Mouse (Mus musculus) heart, adult 18-20 months (tissue): ENCODE data around the gene Papss1. TPM values are rescaled to one million over a fixed set of nuclear protein-coding genes. Genes with fewer than 3 reads are reported as not detected.
"Not testable (repeated sequence)": the region's sequence is repeated elsewhere in the genome, so short reads cannot be mapped to it uniquely, and the experiment has no call there.

Experiments used
- DNase-seq, 2 experiments: peaks; one replicate each; pipeline ENCODE4 v3.0.0; 2021 to 2022; ENCODE audit warnings: mixed read lengths in 1 of 2
- long read RNA-seq, 2 experiments: library from polyadenylated mRNA; stranded (forward); transcript quantifications; one replicate each; pipeline ENCODE4 v2.0.0; 2021
- total RNA-seq, 2 experiments: library from RNA; stranded (reverse); gene quantifications; 2 replicates each; pipeline ENCODE4 v1.2.3; 2021

Gene Papss1
- total RNA-seq = 10 to 100 TPM; 10.5 TPM
- long read RNA-seq, experiment 1, transcript Papss1-201 (12 exons, 2,600 nt) = major isoform, 7 of 8 reads
- long read RNA-seq, experiment 1, partial matches to known transcripts = 1 of 8 reads
- long read RNA-seq, experiment 1, other reads (novel, unspliced or antisense) = 0 of 8 reads
- long read RNA-seq, experiment 2, transcript Papss1-201 (12 exons, 2,600 nt) = major isoform, 5 of 5 reads
- long read RNA-seq, experiment 2, partial matches to known transcripts = 0 of 5 reads
- long read RNA-seq, experiment 2, other reads (novel, unspliced or antisense) = 0 of 5 reads

DNA sequence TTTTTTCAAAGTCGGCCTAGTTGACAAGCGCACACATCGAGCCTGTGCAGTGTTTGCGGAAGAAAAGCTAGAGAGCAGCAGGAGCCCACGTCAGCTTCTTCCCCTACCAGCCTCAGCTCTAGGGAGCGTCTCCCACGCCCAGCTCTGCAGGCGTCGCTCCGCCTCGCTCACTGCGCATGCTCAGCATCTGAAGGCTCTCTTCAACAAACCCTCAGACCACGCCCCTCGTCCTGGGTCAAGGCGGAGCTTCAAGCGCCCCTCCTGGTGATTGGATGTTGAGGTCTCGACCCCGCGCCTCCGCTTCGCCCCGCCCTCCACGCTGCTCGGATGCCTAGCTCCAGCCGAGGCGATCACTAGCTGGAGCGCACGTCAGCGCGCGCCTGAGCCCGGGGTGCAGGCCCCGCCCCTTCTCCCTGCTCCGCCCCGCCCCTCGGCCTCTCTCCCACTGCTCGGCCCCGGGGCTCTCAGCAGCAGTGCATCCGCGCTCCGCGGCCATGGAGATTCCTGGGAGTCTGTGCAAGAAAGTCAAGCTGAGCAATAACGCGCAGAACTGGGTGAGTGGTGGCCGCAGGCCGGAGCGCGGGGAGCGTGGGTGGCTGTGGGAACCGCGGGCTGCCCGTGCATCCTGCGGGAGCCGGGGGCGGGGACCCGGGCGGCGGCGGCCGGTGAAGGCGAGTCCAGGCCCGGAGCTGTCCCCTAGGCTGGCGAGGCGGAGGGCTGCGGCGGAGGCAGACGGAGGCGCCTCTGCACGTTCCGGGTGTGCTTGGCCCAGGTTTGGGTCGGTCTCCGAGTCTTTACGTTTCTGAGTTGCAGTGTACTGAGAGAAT lies at the start of gene Papss1:
Papss1 (plus strand) TSS at position 339 of the 827 bp plus-strand sequence.
- DNase-seq = peak; percentile 100

GRCm38 (mm10) chr3:131516332-131516999 lies 48.1 kb upstream of the Papss1 start:
- DNase-seq = no peak

- DNase-seq = no peak
Observed at GRCm38 (mm10) chr3:131517756-131518155, 46.8 kb upstream of the Papss1 start.

DNA sequence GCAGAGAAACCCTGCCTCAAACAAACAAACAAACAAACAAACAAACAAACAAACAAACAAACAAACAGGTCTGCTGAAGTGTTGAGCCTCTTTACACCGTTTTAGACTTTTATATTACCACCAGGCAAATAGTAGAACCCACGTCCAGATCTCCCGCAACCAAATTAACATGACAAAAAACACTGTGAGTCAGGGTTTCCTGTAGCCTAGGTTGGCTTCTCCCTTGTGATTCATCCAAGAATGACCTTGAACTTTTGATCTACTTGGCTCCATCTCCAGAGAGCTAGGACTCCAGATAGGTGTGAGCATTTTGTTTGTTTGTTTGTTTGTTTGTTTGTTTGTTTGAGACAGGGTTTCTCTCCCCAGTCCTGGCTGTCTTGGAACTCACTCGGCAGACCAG lies 43.4 kb upstream of the Papss1 start:
- no peak for DNase-seq

DNA sequence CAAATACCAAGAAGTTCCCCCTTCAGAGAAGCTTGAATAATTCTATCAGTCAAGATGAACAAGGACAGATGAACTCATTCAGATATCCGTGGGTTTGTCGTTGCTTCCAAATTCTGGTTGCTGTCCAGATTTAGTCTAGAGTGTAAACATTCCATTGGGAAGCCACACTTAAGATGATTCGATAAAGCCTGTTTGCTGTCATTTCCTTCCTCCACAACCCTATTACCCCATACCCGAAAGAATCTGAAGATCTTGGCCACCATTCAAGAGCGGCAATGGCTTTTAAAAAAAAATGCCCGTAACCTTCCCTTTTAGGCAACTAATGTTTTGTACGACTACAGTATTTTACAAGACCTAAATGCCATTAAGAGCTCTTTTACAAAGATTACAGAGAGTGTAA lies 42.3 kb upstream of the Papss1 start:
- peak in 1 of 2 experiments; percentile 12 for DNase-seq

DNA sequence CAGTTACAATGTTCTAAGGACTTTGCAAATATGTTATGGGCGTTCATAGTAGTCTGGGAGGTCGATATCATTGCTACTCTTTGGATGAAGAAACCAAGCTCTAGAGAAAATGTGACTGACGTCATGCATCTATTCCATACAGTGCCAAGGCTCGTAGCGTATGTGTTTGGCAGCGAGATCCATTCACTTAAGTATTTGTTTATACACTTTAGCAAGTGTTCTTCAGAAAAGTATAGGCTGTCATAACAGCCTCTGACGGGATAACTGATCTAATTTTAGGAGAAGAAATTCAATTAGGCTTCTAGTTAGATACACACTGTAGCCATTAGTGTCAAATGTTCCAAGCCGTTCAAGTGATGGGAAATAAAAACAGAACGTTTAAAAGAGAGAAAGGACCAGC lies 40.8 kb upstream of the Papss1 start:
- DNase-seq = no peak

- DNase-seq = no peak
Observed at GRCm38 (mm10) chr3:131524210-131524609, 40.4 kb upstream of the Papss1 start.

DNA sequence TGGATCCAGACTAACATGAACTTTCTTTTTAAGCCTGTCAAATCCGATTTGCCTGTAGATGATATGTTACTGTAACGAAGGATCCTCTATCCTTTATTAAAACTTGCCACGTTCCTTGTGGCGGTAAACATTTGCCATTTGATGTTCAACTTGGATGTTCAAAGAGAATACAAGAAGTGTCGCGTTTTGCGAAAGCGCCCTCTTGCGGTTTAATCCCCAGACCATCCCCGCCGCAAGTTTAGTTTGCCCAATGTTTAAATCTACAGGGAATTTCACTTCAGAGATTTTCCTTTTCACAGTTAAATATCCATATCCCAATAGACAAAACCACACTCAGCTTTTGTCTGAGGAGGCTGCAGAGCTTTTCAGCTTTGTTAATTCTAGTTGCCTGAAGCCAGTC lies 39.8 kb upstream of the Papss1 start:
- peak; percentile 30 to 72 for DNase-seq

DNA sequence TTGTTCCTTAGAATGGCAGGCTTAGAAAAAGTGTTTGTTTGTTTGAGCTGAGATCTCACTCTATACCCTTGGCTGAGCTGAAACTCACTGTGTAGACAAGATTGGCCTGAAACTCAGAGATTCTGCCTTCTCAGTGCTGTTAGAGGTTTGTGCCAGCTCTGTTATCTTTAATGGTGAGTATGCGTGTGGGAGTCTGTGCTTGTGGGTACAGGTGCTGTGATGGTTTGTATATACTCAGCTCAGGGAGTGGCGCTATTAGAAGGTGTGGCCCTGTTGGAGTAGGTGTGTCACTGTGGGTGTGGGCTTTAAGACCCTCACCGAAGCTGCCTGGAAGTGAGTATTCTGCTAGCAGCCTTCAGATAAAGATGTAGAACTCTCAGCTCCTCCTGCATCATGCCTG lies 39.3 kb upstream of the Papss1 start:
- no peak for DNase-seq

DNA sequence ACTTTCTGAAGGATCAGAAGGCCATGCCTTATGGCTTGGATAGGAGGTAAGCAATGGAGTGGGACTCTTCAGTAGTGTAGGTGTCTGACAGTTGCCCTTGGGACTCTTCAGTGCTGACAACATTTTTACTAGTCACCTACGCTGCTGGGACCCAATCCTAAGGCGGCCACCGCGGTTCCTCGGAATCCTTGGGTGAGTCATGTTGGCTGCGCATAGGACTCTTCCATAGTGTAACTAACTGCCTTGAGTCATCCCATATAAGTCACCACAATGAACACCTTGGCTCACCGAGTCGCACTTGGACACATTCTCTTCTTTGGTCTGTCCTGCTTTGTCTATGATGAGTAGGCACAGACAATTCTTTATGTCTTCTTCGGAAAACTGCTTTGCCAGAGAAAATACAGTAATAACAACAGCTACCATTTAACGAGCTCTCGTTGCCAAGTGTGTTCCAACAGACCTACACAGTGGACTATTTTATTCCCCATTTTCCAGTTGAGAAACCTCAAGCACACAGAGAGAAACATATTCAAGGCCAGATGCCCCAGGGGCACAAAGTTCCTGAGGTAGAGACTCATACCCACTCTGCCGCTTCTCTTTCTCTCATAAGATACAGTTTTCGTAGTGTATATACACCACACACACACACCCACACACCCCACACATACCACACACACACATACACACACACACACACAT lies 23.2 kb upstream of the Papss1 start:
- DNase-seq = no peak

DNA sequence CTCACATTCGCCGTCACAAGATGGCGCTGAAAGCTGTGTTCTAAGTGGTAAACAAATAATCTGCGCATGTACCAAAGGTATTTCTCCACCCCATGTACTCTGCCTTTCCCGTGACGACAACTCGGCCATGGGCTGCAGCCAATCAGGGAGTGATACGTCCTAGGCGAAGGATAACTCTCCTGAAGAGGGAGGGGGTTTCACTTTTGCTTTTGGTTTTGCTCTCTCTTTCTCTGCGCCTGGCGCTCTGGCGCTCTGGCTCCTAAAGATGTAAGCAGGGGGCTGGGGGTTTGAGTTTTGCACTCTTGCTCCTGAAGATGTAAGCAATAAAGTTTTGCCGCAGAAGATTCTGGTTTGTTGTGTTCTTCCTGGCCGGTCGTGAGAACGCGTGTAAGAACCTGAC lies 17.0 kb upstream of the Papss1 start:
- not testable (repeated sequence) for DNase-seq

- no peak for DNase-seq
Observed at GRCm38 (mm10) chr3:131550046-131550445, 14.5 kb upstream of the Papss1 start.

GRCm38 (mm10) chr3:131552349-131553254 lies 12.0 kb upstream of the Papss1 start:
- peak; percentile 38 to 75 for DNase-seq

- no peak for DNase-seq
Observed at GRCm38 (mm10) chr3:131555771-131556170, 8.8 kb upstream of the Papss1 start.

DNA sequence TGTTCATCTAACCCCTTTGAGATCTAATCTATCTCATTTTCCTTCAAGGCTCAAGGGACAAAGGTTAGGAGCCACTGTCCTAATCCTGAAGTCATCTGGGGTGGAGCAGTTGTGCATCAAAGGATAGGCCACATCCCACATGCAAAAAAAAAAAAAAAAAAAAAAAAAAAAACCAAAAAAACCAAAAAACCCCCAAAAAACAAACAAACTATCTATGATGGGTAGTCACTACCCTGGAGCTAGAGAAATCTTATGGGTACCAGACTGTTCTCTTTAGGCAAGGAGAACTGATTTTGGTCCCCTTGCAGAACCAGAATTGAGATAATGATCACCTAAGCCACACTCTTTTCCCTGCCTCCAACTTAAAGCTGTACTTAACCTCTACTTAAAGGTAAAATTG lies 3.0 kb upstream of the Papss1 start:
- DNase-seq = no peak

DNA sequence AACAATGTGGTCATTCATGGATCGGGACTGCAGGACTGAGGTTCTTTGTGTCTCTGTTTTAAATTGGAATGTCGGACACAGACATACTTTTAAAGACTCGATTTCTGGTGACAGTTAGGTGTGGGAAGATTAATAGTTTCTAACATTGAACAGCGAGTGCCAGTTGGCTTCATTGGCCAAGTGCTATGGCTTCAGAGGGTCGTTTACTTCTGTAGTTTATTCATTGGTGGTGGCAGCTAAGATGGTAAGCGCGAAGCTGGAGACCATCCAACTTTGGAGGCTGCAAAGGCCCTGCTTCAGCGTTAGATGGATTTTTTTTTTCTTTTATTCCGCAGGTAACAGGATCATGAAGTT lies 666 bp downstream of the Papss1 start:
- DNase-seq = no peak

GRCm38 (mm10) chr3:131566281-131566680 lies 1.7 kb downstream of the Papss1 start:
- DNase-seq = no peak

DNA sequence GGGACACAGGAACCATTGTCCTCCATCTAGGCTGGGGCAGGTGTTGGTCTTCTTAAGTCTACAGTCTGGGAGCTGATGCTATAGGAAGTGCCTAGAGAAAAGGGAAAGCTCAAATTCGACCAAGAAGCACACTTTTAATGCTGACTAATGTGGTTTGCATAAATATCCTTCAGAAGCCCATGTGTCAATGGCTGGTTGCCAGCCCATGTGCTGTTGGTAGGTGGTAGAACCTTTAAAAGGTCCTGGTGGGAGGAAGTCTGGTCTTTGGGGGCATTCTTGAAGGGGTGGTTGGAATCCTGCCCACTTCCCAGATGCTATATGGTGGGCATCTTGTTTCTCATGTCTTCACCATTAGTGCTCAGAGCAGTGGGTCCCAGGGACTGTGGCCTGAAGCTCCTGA lies 5.9 kb downstream of the Papss1 start:
- DNase-seq = no peak

- DNase-seq = no peak
Observed at GRCm38 (mm10) chr3:131573555-131573954, 9.0 kb downstream of the Papss1 start.

- DNase-seq = no peak
Observed at GRCm38 (mm10) chr3:131578434-131579104, 14.0 kb downstream of the Papss1 start.

DNA sequence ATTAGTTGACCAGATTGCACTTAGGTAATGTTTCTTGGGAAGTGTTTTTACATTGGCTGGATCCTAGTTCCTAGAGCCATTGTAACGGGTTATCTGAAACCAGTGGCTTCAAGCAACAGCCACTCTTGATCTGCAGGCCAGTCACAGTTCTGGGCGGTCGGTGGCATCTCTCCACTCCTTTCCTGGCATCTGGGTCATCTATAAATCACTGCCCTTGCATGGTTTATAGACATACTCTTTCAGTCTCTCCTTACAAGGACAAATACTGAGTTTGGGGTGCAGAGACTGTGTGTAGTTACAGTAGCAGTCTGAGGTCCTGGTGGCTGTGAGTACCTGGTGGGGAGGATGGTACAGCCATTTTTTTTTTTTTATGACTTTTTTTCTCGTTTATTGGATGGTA lies 15.5 kb downstream of the Papss1 start:
- no peak for DNase-seq
